Mouse (Mus musculus): Measurements from ENCODE around the gene Rock2.
A peak's percentile ranks its signal among the peaks of the same experiment; 100 is the strongest.

Rock2 gene

GRCm38 (mm10) chr12:16894396-16895220 is at the start of gene Rock2:
Gene Rock2, plus strand, starts transcription at chr12:16894895.
- DNase-seq (ENCODE audit: low spot score) = peak; percentile 92

- no peak for DNase-seq (ENCODE audit: low spot score)
These were observed 47.4 kb upstream of the Rock2 start for GRCm38 (mm10) chr12:16847204-16847792.

- no peak for DNase-seq (ENCODE audit: low spot score)
These were observed 46.2 kb upstream of the Rock2 start for GRCm38 (mm10) chr12:16848501-16848900.

- DNase-seq (ENCODE audit: low spot score) = no peak
These were observed 44.9 kb upstream of the Rock2 start for GRCm38 (mm10) chr12:16849821-16850220.

- DNase-seq (ENCODE audit: low spot score) = peak; percentile 85
These were observed 44.0 kb upstream of the Rock2 start for GRCm38 (mm10) chr12:16850431-16851375.

- DNase-seq (ENCODE audit: low spot score) = peak; percentile 94
These were observed 41.1 kb upstream of the Rock2 start for GRCm38 (mm10) chr12:16853431-16854165.

GRCm38 (mm10) chr12:16855632-16856305 is 38.9 kb upstream of the Rock2 start:
- DNase-seq (ENCODE audit: low spot score) = peak; percentile 27

- DNase-seq (ENCODE audit: low spot score) = no peak
These were observed 38.4 kb upstream of the Rock2 start for GRCm38 (mm10) chr12:16856306-16856679.

- DNase-seq (ENCODE audit: low spot score) = no peak
These were observed 36.6 kb upstream of the Rock2 start for GRCm38 (mm10) chr12:16858081-16858480.

- DNase-seq (ENCODE audit: low spot score) = no peak
These were observed 34.9 kb upstream of the Rock2 start for GRCm38 (mm10) chr12:16859781-16860180.

- no peak for DNase-seq (ENCODE audit: low spot score)
These were observed 34.2 kb upstream of the Rock2 start for GRCm38 (mm10) chr12:16860533-16860932.

GRCm38 (mm10) chr12:16860961-16861360 is 33.7 kb upstream of the Rock2 start:
- DNase-seq (ENCODE audit: low spot score) = no peak

GRCm38 (mm10) chr12:16864477-16864876 is 30.2 kb upstream of the Rock2 start:
- no peak for DNase-seq (ENCODE audit: low spot score)

GRCm38 (mm10) chr12:16865871-16866270 is 28.8 kb upstream of the Rock2 start:
- no peak for DNase-seq (ENCODE audit: low spot score)

GRCm38 (mm10) chr12:16866460-16866859 is 28.2 kb upstream of the Rock2 start:
- no peak for DNase-seq (ENCODE audit: low spot score)

GRCm38 (mm10) chr12:16867306-16867705 is 27.4 kb upstream of the Rock2 start:
- no peak for DNase-seq (ENCODE audit: low spot score)

GRCm38 (mm10) chr12:16868618-16869017 is 26.1 kb upstream of the Rock2 start:
- no peak for DNase-seq (ENCODE audit: low spot score)

- no peak for DNase-seq (ENCODE audit: low spot score)
These were observed 25.5 kb upstream of the Rock2 start for GRCm38 (mm10) chr12:16869091-16869778.

GRCm38 (mm10) chr12:16869870-16870404 is 24.8 kb upstream of the Rock2 start:
- DNase-seq (ENCODE audit: low spot score) = no peak

- no peak for DNase-seq (ENCODE audit: low spot score)
These were observed 24.2 kb upstream of the Rock2 start for GRCm38 (mm10) chr12:16870405-16871068.
